Mouse (Mus musculus): Measurements from ENCODE around the gene Tmf1. TPM values are rescaled to one million over a fixed set of nuclear protein-coding genes. Genes with fewer than 3 reads are reported as not detected.
A peak's percentile ranks its signal among the peaks of the same experiment; 100 is the strongest.

The Tmf1 gene
- 30.3 and 34.2 TPM in 2 replicates for polyA plus RNA-seq (2014; fragmentation: Nextera tagmentation; extraction: Ambion mirVana)

DNA sequence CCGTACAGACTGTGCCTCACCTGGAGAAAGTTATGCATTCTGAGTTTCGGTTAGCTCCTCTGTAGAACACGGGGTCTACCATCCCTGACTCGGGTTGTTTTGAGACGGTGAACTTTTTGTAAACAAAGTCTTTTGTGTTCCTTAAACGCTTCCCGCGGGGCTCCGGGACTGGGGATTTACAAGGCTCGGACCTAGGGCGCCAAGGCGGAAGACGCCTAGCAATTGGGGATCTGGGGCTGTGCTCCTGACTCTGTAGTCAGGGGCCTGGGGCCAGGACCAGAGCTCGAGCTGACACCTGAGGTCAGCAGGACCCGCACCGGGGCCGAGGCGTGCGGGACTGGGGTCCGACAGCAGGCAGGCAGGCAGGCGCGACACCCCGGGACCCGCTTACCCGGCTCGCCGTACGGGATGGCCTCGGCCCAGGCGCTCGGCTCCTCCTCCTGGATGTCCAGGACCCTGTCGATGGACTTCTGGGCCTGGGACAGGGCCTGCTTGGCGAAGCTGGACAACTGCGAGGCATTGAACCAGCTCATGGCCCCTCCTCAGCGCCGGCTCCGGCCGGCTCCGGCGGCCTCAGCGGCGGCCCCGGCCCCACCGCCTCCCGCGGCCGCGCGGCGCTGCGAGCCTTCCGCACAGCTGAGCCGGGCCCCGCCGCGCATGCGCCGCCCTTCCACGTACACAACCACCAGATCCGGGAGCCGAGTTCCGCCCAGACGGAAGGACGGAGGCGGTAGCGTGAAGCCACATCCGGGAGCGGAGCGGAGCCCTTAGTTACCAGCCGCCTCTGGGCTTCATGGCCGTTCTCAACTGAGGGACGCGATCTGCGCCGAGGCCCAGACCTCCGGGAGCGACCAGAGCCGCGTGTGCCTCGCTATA, at the start of gene Tmf1:
Gene Tmf1, minus strand, starts transcription at position 632 of the 876 bp plus-strand sequence.
- Histone ChIP-seq H3K27me3 (ENCODE audit: control insufficient read depth, insufficient read depth, low read length) (no peaks in the 10 kb centered on the region), H3K9ac (replicated peaks; ENCODE audit: low read length) (peak within 1 kb of the TSS; percentile 96), H3K4me3 (ENCODE audit: low read depth, low read length) (peak within 1 kb of the TSS; percentile 83), H3K27ac (replicated peaks; ENCODE audit: low read depth, low read length) (peak within 1 kb of the TSS; percentile 84), H3K4me2 (ENCODE audit: low read depth, low read length) (peak within 1 kb of the TSS; percentile 65), H3K36me3 (replicated peaks; ENCODE audit: control insufficient read depth, insufficient read depth, low read depth, low read length) (no peaks in the 10 kb centered on the region; the same call in 1 of the 2 replicates), H3K4me1 (ENCODE audit: control insufficient read depth, insufficient read depth, low read length) (no peaks in the 10 kb centered on the region), H3K9me3 (replicated peaks; ENCODE audit: control insufficient read depth, low read length) (no peaks in the 10 kb centered on the region)
- DNase-seq (ENCODE audit: low spot score) (peak; percentile 96), ATAC-seq (replicated peaks; ENCODE audit: insufficient number of reproducible peaks, low FRiP score, low TSS enrichment, low read depth) (peak; percentile 95)
- under 1% methylated on average over 79 of the region's 80 CpGs for WGBS

GRCm38 (mm10) chr6:97227067-97227847, 48.3 kb upstream of the Tmf1 start:
- no peak for DNase-seq (ENCODE audit: low spot score)
- no peaks in the 10 kb centered on the region for H3K4me1 ChIP-seq (ENCODE audit: control insufficient read depth, insufficient read depth, low read length)
- ATAC-seq (replicated peaks; ENCODE audit: insufficient number of reproducible peaks, low FRiP score, low TSS enrichment, low read depth) = no peak
- no peak overlapping the region for H3K27ac ChIP-seq (replicated peaks; ENCODE audit: low read depth, low read length)
- no peak overlapping the region for H3K4me3 ChIP-seq (ENCODE audit: low read depth, low read length)
- 95% methylated on average over 9 of the region's 9 CpGs for WGBS
- no peaks in the 10 kb centered on the region for H3K27me3 ChIP-seq (ENCODE audit: control insufficient read depth, insufficient read depth, low read length)
- no peak overlapping the region for H3K4me2 ChIP-seq (ENCODE audit: low read depth, low read length)
- no peak overlapping the region for H3K9ac ChIP-seq (replicated peaks; ENCODE audit: low read length)
- no peaks in the 10 kb centered on the region for H3K9me3 ChIP-seq (replicated peaks; ENCODE audit: control insufficient read depth, low read length)
- H3K36me3 ChIP-seq (replicated peaks; ENCODE audit: control insufficient read depth, insufficient read depth, low read depth, low read length) = no peaks in the 10 kb centered on the region

DNA sequence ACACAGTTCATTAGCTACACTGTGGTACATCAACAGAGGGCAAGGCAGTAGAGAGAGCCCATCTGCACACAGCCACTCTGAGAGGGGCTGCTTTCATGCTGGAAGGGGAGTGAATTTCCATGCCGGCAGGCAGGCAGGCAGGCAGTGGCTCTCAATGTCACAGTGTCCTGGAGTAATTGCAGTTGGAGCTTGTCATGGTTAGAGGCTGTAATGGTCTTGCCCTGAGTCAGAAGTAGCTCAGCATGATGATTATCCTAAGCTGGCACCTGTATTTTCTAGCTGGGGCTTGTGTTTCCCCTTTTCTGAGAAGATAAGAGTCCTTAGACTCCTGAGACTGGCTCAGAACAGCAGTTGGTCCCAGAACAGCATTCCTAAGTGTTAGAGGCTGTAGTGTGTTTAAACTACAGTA, 47.2 kb upstream of the Tmf1 start:
- Histone ChIP-seq H3K36me3 (replicated peaks; ENCODE audit: control insufficient read depth, insufficient read depth, low read depth, low read length) (no peaks in the 10 kb centered on the region), H3K4me1 (ENCODE audit: control insufficient read depth, insufficient read depth, low read length) (no peaks in the 10 kb centered on the region)
- 16% methylated on average over 1 of the region's 1 CpGs for WGBS

GRCm38 (mm10) chr6:97224505-97224904, 45.6 kb upstream of the Tmf1 start:
- Histone ChIP-seq H3K27ac (replicated peaks; ENCODE audit: low read depth, low read length) (no peak overlapping the region), H3K4me2 (ENCODE audit: low read depth, low read length) (no peak overlapping the region)
- 96% methylated on average over 8 of the region's 8 CpGs for WGBS

More for the DNA sequence above, 47.2 kb upstream of the Tmf1 start:
- H3K4me3 ChIP-seq (ENCODE audit: low read depth, low read length) = no peak overlapping the region
- DNase-seq (ENCODE audit: low spot score) (no peak), ATAC-seq (replicated peaks; ENCODE audit: insufficient number of reproducible peaks, low FRiP score, low TSS enrichment, low read depth) (no peak)
- no peak overlapping the region for H3K27ac ChIP-seq (replicated peaks; ENCODE audit: low read depth, low read length)
- no peak overlapping the region for H3K4me2 ChIP-seq (ENCODE audit: low read depth, low read length)
- H3K27me3 ChIP-seq (ENCODE audit: control insufficient read depth, insufficient read depth, low read length) = no peaks in the 10 kb centered on the region
- H3K9me3 ChIP-seq (replicated peaks; ENCODE audit: control insufficient read depth, low read length) = no peaks in the 10 kb centered on the region
- H3K9ac ChIP-seq (replicated peaks; ENCODE audit: low read length) = no peak overlapping the region

DNA sequence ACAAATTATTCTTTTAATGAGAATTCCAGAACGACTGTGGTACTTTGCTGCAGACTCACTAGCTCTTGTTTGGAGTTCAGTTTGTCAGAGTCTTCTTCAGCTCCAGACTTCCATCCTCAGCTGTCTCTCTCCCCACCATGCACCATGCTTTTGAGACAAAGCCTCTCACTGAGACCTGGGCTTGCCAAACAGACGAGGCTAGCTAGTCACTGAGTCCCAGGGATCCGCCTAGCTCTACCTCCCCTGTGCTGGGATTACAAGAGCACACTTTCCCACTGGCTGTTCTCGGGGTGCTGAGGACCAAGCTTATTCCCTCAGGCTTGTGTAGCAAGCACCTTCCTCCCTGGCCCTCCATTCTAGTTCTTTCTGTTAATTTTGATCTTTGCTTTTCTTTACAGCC, 44.6 kb upstream of the Tmf1 start:
- Histone ChIP-seq H3K4me2 (ENCODE audit: low read depth, low read length) (no peak overlapping the region), H3K27ac (replicated peaks; ENCODE audit: low read depth, low read length) (no peak overlapping the region), H3K4me3 (ENCODE audit: low read depth, low read length) (no peak overlapping the region), H3K27me3 (ENCODE audit: control insufficient read depth, insufficient read depth, low read length) (no peaks in the 10 kb centered on the region), H3K9ac (replicated peaks; ENCODE audit: low read length) (no peak overlapping the region), H3K36me3 (replicated peaks; ENCODE audit: control insufficient read depth, insufficient read depth, low read depth, low read length) (no peaks in the 10 kb centered on the region), H3K4me1 (ENCODE audit: control insufficient read depth, insufficient read depth, low read length) (no peaks in the 10 kb centered on the region), H3K9me3 (replicated peaks; ENCODE audit: control insufficient read depth, low read length) (no peaks in the 10 kb centered on the region)
- WGBS = 79% methylated on average over 4 of the region's 4 CpGs
- ATAC-seq (replicated peaks; ENCODE audit: insufficient number of reproducible peaks, low FRiP score, low TSS enrichment, low read depth) (no peak), DNase-seq (ENCODE audit: low spot score) (no peak)

More at GRCm38 (mm10) chr6:97224505-97224904, 45.6 kb upstream of the Tmf1 start:
- no peaks in the 10 kb centered on the region for H3K27me3 ChIP-seq (ENCODE audit: control insufficient read depth, insufficient read depth, low read length)
- H3K9me3 ChIP-seq (replicated peaks; ENCODE audit: control insufficient read depth, low read length) = no peaks in the 10 kb centered on the region
- DNase-seq (ENCODE audit: low spot score) = no peak
- no peaks in the 10 kb centered on the region for H3K4me1 ChIP-seq (ENCODE audit: control insufficient read depth, insufficient read depth, low read length)
- no peak for ATAC-seq (replicated peaks; ENCODE audit: insufficient number of reproducible peaks, low FRiP score, low TSS enrichment, low read depth)
- H3K4me3 ChIP-seq (ENCODE audit: low read depth, low read length) = no peak overlapping the region
- H3K36me3 ChIP-seq (replicated peaks; ENCODE audit: control insufficient read depth, insufficient read depth, low read depth, low read length) = no peaks in the 10 kb centered on the region
- H3K9ac ChIP-seq (replicated peaks; ENCODE audit: low read length) = no peak overlapping the region

- no peaks in the 10 kb centered on the region for H3K9me3 ChIP-seq (replicated peaks; ENCODE audit: control insufficient read depth, low read length)
- ATAC-seq (replicated peaks; ENCODE audit: insufficient number of reproducible peaks, low FRiP score, low TSS enrichment, low read depth) = no peak
These were observed 44.1 kb upstream of the Tmf1 start for GRCm38 (mm10) chr6:97222931-97223467.

GRCm38 (mm10) chr6:97222321-97222720, 43.4 kb upstream of the Tmf1 start:
- Histone ChIP-seq H3K4me2 (ENCODE audit: low read depth, low read length) (no peak overlapping the region), H3K27ac (replicated peaks; ENCODE audit: low read depth, low read length) (no peak overlapping the region), H3K9me3 (replicated peaks; ENCODE audit: control insufficient read depth, low read length) (no peaks in the 10 kb centered on the region), H3K4me1 (ENCODE audit: control insufficient read depth, insufficient read depth, low read length) (no peaks in the 10 kb centered on the region), H3K4me3 (ENCODE audit: low read depth, low read length) (no peak overlapping the region), H3K27me3 (ENCODE audit: control insufficient read depth, insufficient read depth, low read length) (no peaks in the 10 kb centered on the region), H3K9ac (replicated peaks; ENCODE audit: low read length) (no peak overlapping the region; the same call in 1 of the 2 replicates), H3K36me3 (replicated peaks; ENCODE audit: control insufficient read depth, insufficient read depth, low read depth, low read length) (no peaks in the 10 kb centered on the region)
- ATAC-seq (replicated peaks; ENCODE audit: insufficient number of reproducible peaks, low FRiP score, low TSS enrichment, low read depth) = no peak
- WGBS = 54% methylated on average over 6 of the region's 6 CpGs
- no peak for DNase-seq (ENCODE audit: low spot score)

More at GRCm38 (mm10) chr6:97222931-97223467, 44.1 kb upstream of the Tmf1 start:
- DNase-seq (ENCODE audit: low spot score) = peak; percentile 24
- Histone ChIP-seq H3K4me3 (ENCODE audit: low read depth, low read length) (no peak overlapping the region), H3K4me1 (ENCODE audit: control insufficient read depth, insufficient read depth, low read length) (no peaks in the 10 kb centered on the region), H3K36me3 (replicated peaks; ENCODE audit: control insufficient read depth, insufficient read depth, low read depth, low read length) (no peaks in the 10 kb centered on the region), H3K9ac (replicated peaks; ENCODE audit: low read length) (no peak overlapping the region), H3K4me2 (ENCODE audit: low read depth, low read length) (no peak overlapping the region), H3K27ac (replicated peaks; ENCODE audit: low read depth, low read length) (no peak overlapping the region), H3K27me3 (ENCODE audit: control insufficient read depth, insufficient read depth, low read length) (no peaks in the 10 kb centered on the region)
- 71% methylated on average over 5 of the region's 5 CpGs for WGBS
